Mouse (Mus musculus) limb, embryonic 11.5 days (tissue): ENCODE results near the gene Dpf1. TPM values are rescaled to one million over a fixed set of nuclear protein-coding genes. Genes with fewer than 3 reads are reported as not detected.

Source experiments
- ATAC-seq: fragments of 200-750 bp; cut with Nextera tagmentation; 2 replicates; pipeline ENCODE4 v1.8.0; 2017; ENCODE audit warnings: low read depth; ENCODE audit not compliant: insufficient number of reproducible peaks, low FRiP score, low TSS enrichment
- DNase-seq: peaks from one replicate; pipeline ENCODE4 v3.0.0-alpha.2; 2015; ENCODE audit warnings: low spot score
- H3K27ac ChIP-seq: fragments of 300-500 bp; sonication (generic); replicated peaks from 2 replicates; pipeline ENCODE4 v1.5.1; 2014; ENCODE audit warnings: low read depth, mild to moderate bottlenecking, low read length
- H3K27me3 ChIP-seq: fragments of 300-500 bp; sonication (generic); 2 replicates; pipeline ENCODE4 v1.6.1; 2014; ENCODE audit warnings: mild to moderate bottlenecking, low read length, mixed read lengths; ENCODE audit not compliant: control insufficient read depth, insufficient read depth
- H3K36me3 ChIP-seq: fragments of 300-500 bp; sonication (generic); 2 replicates; pipeline ENCODE4 v1.6.1; 2014; ENCODE audit warnings: mild to moderate bottlenecking, low read length, moderate library complexity, mixed read lengths; ENCODE audit not compliant: control insufficient read depth, insufficient read depth
- H3K4me1 ChIP-seq: fragments of 300-500 bp; sonication (generic); 2 replicates; pipeline ENCODE4 v1.6.1; 2014; ENCODE audit warnings: low read length, mixed read lengths; ENCODE audit not compliant: control insufficient read depth, insufficient read depth
- H3K4me2 ChIP-seq: fragments of 300-500 bp; sonication (generic); 2 replicates; pipeline ENCODE4 v1.6.1; 2014; ENCODE audit warnings: low read depth, mild to moderate bottlenecking, moderate library complexity; ENCODE audit not compliant: severe bottlenecking
- H3K4me3 ChIP-seq: fragments of 300-500 bp; sonication (generic); 2 replicates; pipeline ENCODE4 v1.5.1; 2014; ENCODE audit warnings: low read depth, low read length
- H3K9ac ChIP-seq: fragments of 300-500 bp; sonication (generic); 2 replicates; pipeline ENCODE4 v1.6.1; 2014; ENCODE audit warnings: mild to moderate bottlenecking, low read length
- H3K9me3 ChIP-seq: fragments of 300-500 bp; sonication (generic); 2 replicates; pipeline ENCODE4 v1.6.1; 2016; ENCODE audit warnings: low read length; ENCODE audit not compliant: control insufficient read depth
- WGBS: fragments of 180-500 bp; shearing (Covaris S2); extraction: QIAGEN DNeasy Blood & Tissue Kit; methylation state at CpG from one replicate; pipeline ENCODE4 v1.1.7; 2014; 5-methylcytosine and 5-hydroxymethylcytosine counted together
- polyA plus RNA-seq: library from polyadenylated mRNA; unstranded; fragments of >200 nt; fragmentation: Nextera tagmentation; extraction: Ambion mirVana; gene quantifications from 2 replicates; pipeline ENCODE4 v1.2.1, GENCODE M21; 2014

The Dpf1 gene
- polyA plus RNA-seq, 1 experiment from 2014 or later, result 35.2 TPM

DNA sequence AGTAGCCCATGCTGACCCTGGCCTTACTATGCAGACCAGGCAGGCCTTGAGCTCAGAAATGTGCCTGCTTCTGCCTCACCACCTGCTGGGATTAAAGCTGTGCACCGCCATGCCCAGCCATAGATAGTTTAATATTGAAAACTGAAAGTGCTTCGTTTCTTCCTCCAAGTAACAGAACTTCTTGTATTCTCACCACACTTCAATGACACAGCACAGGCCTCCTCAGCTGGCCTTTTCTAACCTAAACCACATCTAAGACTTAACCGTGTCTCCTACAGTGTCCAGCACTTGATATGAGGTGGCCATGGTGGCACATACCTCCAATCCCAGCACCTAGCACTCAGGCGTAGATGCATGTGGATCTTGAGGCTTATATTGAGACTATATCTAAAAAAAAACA lies 33.3 kb upstream of the Dpf1 start:
- Histone ChIP-seq H3K27ac (no peak overlapping the region), H3K36me3 (no peaks in the 10 kb centered on the region), H3K4me2 (no peak overlapping the region), H3K9ac (no peak overlapping the region), H3K4me1 (no peaks in the 10 kb centered on the region), H3K27me3 (no peaks in the 10 kb centered on the region), H3K9me3 (no peaks in the 10 kb centered on the region), H3K4me3 (no peak overlapping the region)
- ATAC-seq (no peak), DNase-seq (no peak)
- WGBS, result 92% methylated on average over 4 of the region's 4 CpGs

DNA sequence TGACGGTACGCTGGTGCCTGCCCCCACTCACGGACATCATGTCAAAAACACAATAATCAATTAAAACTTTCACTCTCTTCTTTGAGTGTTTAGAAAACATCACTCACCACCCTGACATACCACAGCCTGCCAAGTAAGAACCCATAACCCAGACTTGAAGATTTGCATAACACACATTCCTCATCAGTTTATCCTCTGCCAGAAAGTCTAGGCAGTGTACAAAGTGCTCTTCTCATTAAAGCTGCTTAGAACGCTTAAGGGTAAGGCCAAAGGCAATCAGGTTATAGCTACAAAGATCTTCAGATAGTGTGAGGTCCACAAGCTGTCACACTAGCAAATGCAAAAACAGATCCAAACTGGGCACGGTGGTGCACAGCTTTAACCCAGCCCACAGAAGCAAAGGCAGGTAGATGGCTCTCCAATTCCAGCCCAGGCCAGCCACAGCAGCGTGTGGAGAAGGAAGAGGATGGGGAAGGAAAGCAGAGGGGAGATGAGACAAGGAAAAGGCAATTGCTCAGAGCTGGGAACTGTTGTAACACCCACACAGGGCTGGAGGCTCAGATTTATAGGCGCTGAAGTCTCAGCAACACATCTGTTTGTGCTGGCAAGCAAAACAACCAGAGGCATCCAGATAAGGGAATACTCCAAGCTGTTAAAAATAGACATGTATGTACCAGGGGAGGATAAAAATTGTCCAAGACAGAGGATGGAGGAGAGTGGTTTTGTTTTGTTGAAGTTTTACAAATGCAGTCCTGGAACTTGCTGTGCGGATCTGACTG lies 31.9 kb upstream of the Dpf1 start:
- 68% methylated on average over 8 of the region's 8 CpGs for WGBS
- no peak for DNase-seq
- H3K36me3 ChIP-seq, result no peaks in the 10 kb centered on the region
- 0 out of 2 replicates have a peak, but pooled peaks cover 2% of the 10 kb centered on the region for H3K4me1 ChIP-seq
- H3K27ac ChIP-seq, result no peak overlapping the region
- H3K4me2 ChIP-seq, result no peak overlapping the region
- no peaks in the 10 kb centered on the region for H3K9me3 ChIP-seq
- H3K4me3 ChIP-seq, result no peak overlapping the region
- ATAC-seq, result no peak
- no peak overlapping the region for H3K9ac ChIP-seq
- no peaks in the 10 kb centered on the region for H3K27me3 ChIP-seq

DNA sequence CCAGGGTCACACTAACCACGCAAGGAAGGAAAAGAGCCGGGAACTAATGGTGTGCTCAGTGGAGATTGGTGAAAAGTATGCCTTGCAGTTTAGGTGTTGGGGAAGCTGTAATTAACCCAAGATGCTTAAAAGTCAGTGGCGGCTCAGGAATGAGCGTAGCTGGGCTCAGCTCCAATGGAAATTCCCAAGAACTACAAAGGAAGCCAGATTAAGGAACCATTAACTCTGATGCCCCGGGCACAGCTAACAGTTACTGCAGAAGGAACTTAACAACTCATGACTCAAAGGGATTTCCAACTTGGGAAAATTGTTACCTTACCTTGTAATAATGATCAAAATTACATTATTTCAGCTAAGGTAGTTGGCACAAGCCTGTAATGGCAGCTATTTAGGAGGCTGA lies 27.0 kb upstream of the Dpf1 start:
- H3K4me3 ChIP-seq, result no peak overlapping the region
- 0 out of 2 replicates have a peak, but pooled peaks cover 2% of the 10 kb centered on the region for H3K4me1 ChIP-seq
- ATAC-seq (no peak), DNase-seq (no peak)
- H3K4me2 ChIP-seq, result no peak overlapping the region
- no peaks in the 10 kb centered on the region for H3K36me3 ChIP-seq
- no peak overlapping the region for H3K9ac ChIP-seq
- H3K27me3 ChIP-seq, result peaks cover 1% of the 10 kb centered on the region
- 23% methylated on average over 5 of the region's 5 CpGs for WGBS
- H3K9me3 ChIP-seq, result no peaks in the 10 kb centered on the region
- no peak overlapping the region for H3K27ac ChIP-seq

DNA sequence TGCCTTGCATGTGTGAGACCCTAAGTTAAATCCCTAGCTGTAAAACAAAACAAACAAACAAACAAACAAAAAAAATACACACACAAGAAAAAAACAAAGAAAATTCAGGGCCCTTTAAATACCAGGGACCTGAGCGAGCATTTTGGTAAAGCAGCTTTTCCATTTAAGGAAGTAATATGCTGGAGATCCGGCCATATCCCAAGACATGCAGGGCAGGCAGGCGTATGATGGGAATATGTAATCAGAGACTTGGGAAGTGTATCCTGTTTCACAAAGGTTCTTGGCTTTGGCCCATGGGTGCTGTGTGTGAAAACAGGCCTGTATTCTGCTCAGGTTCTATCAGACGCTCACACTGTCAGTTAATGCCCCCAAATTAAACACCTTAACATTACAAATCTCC lies 26.2 kb upstream of the Dpf1 start:
- no peak overlapping the region for H3K9ac ChIP-seq
- ATAC-seq, result no peak
- WGBS, result 86% methylated on average over 4 of the region's 4 CpGs
- H3K27me3 ChIP-seq, result peaks cover 9% of the 10 kb centered on the region
- no peaks in the 10 kb centered on the region for H3K9me3 ChIP-seq
- no peak overlapping the region for H3K27ac ChIP-seq
- DNase-seq, result no peak
- no peak overlapping the region for H3K4me2 ChIP-seq
- 0 out of 2 replicates have a peak, but pooled peaks cover 2% of the 10 kb centered on the region for H3K4me1 ChIP-seq
- no peaks in the 10 kb centered on the region for H3K36me3 ChIP-seq
- no peak overlapping the region for H3K4me3 ChIP-seq

DNA sequence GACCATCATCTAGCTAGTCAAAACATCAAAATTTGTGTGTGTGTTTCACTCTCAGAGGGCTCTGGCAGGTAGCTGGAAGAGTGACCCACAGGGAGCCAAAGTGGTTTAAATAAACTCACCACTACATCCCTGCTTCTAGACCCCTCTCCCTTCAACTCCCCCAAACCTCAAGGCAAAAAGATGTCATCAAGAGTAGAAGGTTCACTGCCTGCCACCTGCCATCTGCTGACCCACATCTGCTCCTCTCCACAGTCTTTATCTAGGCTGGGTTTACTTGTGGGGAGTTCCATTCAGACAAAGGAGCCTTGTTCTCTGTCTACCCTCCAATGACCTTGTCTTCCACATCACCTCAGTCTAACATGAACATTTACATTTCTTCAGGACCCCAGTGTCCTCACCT lies 24.5 kb upstream of the Dpf1 start:
- Histone ChIP-seq H3K27me3 (peaks cover 12% of the 10 kb centered on the region), H3K4me2 (no peak overlapping the region), H3K36me3 (no peaks in the 10 kb centered on the region), H3K9ac (no peak overlapping the region), H3K27ac (no peak overlapping the region), H3K9me3 (no peaks in the 10 kb centered on the region), H3K4me1 (0 out of 2 replicates have a peak, but pooled peaks cover 2% of the 10 kb centered on the region), H3K4me3 (no peak overlapping the region)
- ATAC-seq (no peak), DNase-seq (no peak)

DNA sequence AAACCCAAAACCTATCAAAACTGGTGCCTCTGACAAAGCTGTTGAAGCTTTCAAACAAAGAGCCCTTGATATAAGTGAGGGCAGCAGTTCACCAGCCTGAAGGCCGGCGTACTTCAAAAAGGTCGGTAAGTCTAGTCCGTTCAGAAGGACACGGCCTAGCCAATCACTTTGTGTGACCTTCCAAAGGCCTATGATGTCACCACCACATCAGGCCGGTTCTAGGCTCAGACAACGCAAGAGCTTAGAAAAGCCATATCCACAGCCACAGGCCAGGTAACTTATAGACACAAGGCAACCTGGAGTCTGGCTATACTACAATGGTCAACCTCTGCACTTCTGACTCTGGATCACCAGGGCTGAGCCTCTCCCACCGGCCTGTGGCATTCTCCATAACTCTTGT lies 23.8 kb upstream of the Dpf1 start:
- H3K9ac ChIP-seq, result no peak overlapping the region
- 70% methylated on average over 8 of the region's 8 CpGs for WGBS
- H3K9me3 ChIP-seq, result no peaks in the 10 kb centered on the region
- H3K27me3 ChIP-seq, result peaks cover 12% of the 10 kb centered on the region
- no peak overlapping the region for H3K4me2 ChIP-seq
- H3K4me1 ChIP-seq, result 0 out of 2 replicates have a peak, but pooled peaks cover 2% of the 10 kb centered on the region
- no peak overlapping the region for H3K27ac ChIP-seq
- ATAC-seq, result no peak
- no peak overlapping the region for H3K4me3 ChIP-seq
- no peak for DNase-seq
- no peaks in the 10 kb centered on the region for H3K36me3 ChIP-seq

DNA sequence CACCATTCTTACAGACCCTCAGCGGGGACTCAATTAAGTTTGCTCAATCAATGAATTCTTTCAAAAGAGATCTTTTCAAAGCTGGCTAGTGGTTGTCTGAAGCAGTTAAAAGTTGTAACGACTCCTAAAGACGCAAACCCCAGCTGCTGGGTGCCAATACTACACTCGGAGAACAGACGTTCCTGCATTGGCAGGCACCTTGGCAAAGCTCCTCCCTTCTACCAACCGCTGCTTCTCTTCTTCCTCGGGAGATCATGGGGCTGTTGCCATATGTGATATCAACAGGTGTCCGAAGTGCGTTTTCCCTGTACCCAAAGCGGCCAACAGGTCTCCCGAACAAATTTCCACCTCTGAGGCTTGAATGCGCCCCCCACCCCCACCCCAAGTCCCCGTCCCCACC lies 22.9 kb upstream of the Dpf1 start:
- no peak for ATAC-seq
- Histone ChIP-seq H3K4me3 (peak overlapping the region; percentile 41), H3K4me2 (peak overlapping the region; percentile 98), H3K36me3 (no peaks in the 10 kb centered on the region), H3K27me3 (peaks cover 12% of the 10 kb centered on the region), H3K9me3 (no peaks in the 10 kb centered on the region), H3K4me1 (0 out of 2 replicates have a peak, but pooled peaks cover 2% of the 10 kb centered on the region), H3K27ac (no peak overlapping the region), H3K9ac (no peak overlapping the region)
- no peak for DNase-seq
- WGBS, result 10% methylated on average over 13 of the region's 13 CpGs

DNA sequence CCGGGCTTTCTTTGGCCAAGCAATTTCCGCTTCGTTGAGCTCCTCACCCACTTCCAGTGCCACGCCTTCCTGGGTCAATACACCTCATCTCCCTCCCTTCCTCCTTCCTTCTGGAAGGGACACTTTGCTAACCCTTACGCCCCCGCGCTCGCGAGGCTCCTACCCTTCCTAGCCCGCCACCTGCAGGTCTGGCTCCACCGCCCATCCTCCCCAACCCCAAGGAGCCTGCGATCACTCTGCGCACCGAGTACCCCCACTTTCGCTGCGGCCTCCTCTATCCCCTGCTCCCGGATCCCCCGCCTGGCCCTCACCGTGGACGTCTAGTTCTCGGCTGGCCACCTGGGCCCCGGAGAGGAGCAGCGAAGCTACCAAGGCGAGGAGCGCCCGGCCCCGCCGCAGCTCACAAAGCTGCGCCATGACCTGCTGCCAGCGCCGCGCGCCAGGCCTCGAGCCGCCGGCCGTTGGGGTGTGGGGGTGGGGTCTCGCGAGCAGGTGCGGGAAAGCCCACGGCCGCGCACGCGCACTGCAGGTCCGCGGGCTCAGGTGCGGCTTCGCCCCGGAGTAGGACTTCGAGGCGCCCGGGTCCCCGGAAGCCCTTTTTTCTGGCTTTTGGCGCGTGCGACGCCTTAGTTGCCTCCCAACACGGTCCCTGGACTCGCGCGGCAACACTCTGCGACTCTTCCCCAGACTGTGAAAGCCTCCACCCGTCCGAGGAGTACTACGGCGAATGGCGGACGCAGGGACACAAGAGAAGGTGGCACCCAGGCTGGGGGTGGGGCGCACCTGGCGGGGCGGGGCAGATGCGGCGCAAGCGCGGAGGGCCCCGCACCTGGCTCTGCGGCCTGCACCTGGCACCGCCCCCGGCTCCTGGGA lies 22.3 kb upstream of the Dpf1 start, which contains the start of gene Spint2:
TSS of gene Spint2 (minus strand) at position 712 of the 873 bp plus-strand sequence.
- peak within 1 kb of the TSS; percentile 98 for H3K4me2 ChIP-seq
- no peaks in the 10 kb centered on the region for H3K36me3 ChIP-seq
- peak within 1 kb of the TSS; percentile 41 for H3K4me3 ChIP-seq
- DNase-seq, result peak; percentile 78
- H3K9ac ChIP-seq, result peak within 1 kb of the TSS; percentile 77
- WGBS, result under 1% methylated on average over 74 of the region's 80 CpGs
- H3K9me3 ChIP-seq, result no peaks in the 10 kb centered on the region
- peaks cover 12% of the 10 kb centered on the region for H3K27me3 ChIP-seq
- H3K4me1 ChIP-seq, result no peaks in the 10 kb centered on the region
- peak; percentile 77 for ATAC-seq
- no peak within 1 kb of the TSS for H3K27ac ChIP-seq
